Mouse (Mus musculus): Measurements from ENCODE around the gene Stk32c. TPM values are rescaled to one million over a fixed set of nuclear protein-coding genes. Genes with fewer than 3 reads are reported as not detected.
A peak's percentile ranks its signal among the peaks of the same experiment; 100 is the strongest.

Stk32c gene
- polyA plus RNA-seq, 1 experiment from 2014 or later, result 0.16 TPM

GRCm38 (mm10) chr7:139107908-139108650 is 105.0 kb downstream of the Stk32c start:
- WGBS, result 73% methylated on average over 9 of the region's 9 CpGs
- H3K4me2 ChIP-seq, result no peak overlapping the region
- DNase-seq, result peak; percentile 64

DNA sequence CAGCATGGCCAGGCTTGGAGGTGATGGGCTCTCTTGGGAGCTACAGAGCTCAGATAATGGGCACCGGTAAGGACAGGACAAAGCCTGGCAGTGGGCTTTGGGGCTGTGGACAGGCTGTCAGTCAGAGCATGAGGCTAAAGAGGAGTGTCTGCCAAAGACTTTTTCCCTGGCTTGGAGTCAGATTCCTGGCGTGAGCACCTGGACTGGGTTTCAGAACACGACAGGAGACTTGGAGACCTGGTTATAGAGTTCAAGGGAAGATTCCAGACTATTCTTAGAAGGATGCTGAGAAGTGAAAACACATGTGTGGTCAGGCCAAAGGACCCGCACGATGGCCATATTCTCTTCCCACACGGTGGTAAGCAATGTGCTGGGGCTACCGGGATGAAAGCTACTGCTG is 107.4 kb downstream of the Stk32c start:
- H3K4me3 ChIP-seq (ENCODE audit: low read depth, low read length), result no peak overlapping the region
- H3K4me1 ChIP-seq (ENCODE audit: insufficient read depth), result no peaks in the 10 kb centered on the region
- H3K9ac ChIP-seq, result no peak overlapping the region
- DNase-seq, result no peak
- no peaks in the 10 kb centered on the region for H3K36me3 ChIP-seq (ENCODE audit: insufficient read depth)
- H3K4me2 ChIP-seq, result no peak overlapping the region
- ATAC-seq (ENCODE audit: insufficient read depth), result no peak
- H3K27me3 ChIP-seq (ENCODE audit: insufficient read depth, low read length), result no peaks in the 10 kb centered on the region
- no peak overlapping the region for H3K27ac ChIP-seq (ENCODE audit: low read depth)
- no peaks in the 10 kb centered on the region for H3K9me3 ChIP-seq (ENCODE audit: low read depth, low read length)
- no peak for TF ChIP-seq CTCF (IDR thresholded peaks at IDR 0.05; ENCODE audit: low read depth)
- WGBS, result 88% methylated on average over 7 of the region's 7 CpGs

More at GRCm38 (mm10) chr7:139107908-139108650, 105.0 kb downstream of the Stk32c start:
- H3K27ac ChIP-seq (ENCODE audit: low read depth), result no peak overlapping the region
- H3K27me3 ChIP-seq (ENCODE audit: insufficient read depth, low read length), result no peaks in the 10 kb centered on the region
- H3K9ac ChIP-seq, result no peak overlapping the region
- no peaks in the 10 kb centered on the region for H3K36me3 ChIP-seq (ENCODE audit: insufficient read depth)
- no peak for TF ChIP-seq CTCF (IDR thresholded peaks at IDR 0.05; ENCODE audit: low read depth)
- H3K9me3 ChIP-seq (ENCODE audit: low read depth, low read length), result no peaks in the 10 kb centered on the region
- H3K4me1 ChIP-seq (ENCODE audit: insufficient read depth), result no peaks in the 10 kb centered on the region
- 0 out of 2 replicates have a peak, but pooled peaks have one; percentile 14 for ATAC-seq (ENCODE audit: insufficient read depth)
- H3K4me3 ChIP-seq (ENCODE audit: low read depth, low read length), result no peak overlapping the region

DNA sequence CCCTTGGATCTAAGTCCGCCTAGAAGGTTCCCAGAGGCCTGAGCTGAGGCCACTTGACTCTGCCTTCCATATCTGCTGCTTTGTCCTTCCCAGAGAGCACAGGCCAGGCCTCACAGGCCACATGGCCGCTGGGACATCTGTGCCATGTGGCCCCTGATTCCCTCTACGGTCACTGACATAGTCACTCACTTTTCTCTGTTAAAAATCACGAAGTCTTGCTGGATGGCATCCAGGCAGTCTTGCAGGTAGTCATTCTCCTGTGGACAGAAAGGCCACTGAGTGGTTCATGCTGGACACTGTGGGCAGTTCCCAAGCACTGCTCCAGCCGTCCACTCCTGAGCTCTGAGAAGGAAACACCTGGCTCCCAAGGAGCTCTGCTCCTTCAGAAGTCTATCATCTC is 108.0 kb downstream of the Stk32c start:
- WGBS, result 80% methylated on average over 5 of the region's 5 CpGs
- Histone ChIP-seq H3K9ac (no peak overlapping the region), H3K4me2 (no peak overlapping the region), H3K9me3 (ENCODE audit: low read depth, low read length) (no peaks in the 10 kb centered on the region), H3K27ac (ENCODE audit: low read depth) (no peak overlapping the region), H3K4me3 (ENCODE audit: low read depth, low read length) (no peak overlapping the region), H3K36me3 (ENCODE audit: insufficient read depth) (no peaks in the 10 kb centered on the region), H3K4me1 (ENCODE audit: insufficient read depth) (no peaks in the 10 kb centered on the region), H3K27me3 (ENCODE audit: insufficient read depth, low read length) (no peaks in the 10 kb centered on the region)
- DNase-seq, result no peak
- ATAC-seq (ENCODE audit: insufficient read depth), result no peak
- no peak for TF ChIP-seq CTCF (IDR thresholded peaks at IDR 0.05; ENCODE audit: low read depth)

DNA sequence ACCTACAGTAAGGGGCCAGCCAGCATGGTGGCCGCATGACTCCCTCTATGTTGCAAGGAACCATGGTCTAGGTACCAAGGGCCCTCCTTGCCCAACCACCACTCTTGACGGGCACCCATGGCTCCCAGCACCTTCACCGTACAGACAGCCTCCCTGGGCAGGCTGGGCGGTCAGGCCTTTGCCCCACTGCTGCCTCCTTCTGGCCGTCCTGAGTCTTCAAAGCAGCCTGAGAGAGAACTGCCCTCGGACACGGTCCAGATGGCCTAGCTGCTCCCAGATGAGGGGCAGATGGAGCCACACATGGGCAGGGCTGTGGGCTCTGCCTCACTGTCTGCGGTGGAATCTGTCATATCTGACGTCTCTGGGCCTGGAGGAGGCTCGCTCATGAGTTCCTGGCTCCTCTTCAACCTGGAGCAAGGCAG is 109.1 kb downstream of the Stk32c start:
- H3K27me3 ChIP-seq (ENCODE audit: insufficient read depth, low read length), result no peaks in the 10 kb centered on the region
- no peaks in the 10 kb centered on the region for H3K4me1 ChIP-seq (ENCODE audit: insufficient read depth)
- no peak for DNase-seq
- no peak overlapping the region for H3K4me3 ChIP-seq (ENCODE audit: low read depth, low read length)
- H3K9ac ChIP-seq, result no peak overlapping the region
- H3K36me3 ChIP-seq (ENCODE audit: insufficient read depth), result no peaks in the 10 kb centered on the region
- no peaks in the 10 kb centered on the region for H3K9me3 ChIP-seq (ENCODE audit: low read depth, low read length)
- H3K27ac ChIP-seq (ENCODE audit: low read depth), result no peak overlapping the region
- no peak overlapping the region for H3K4me2 ChIP-seq
- 0 out of 2 replicates have a peak, but pooled peaks have one; percentile 38 for ATAC-seq (ENCODE audit: insufficient read depth)
- TF ChIP-seq CTCF (IDR thresholded peaks at IDR 0.05; ENCODE audit: low read depth), result peak; percentile 28; the same call in 1 of the 2 replicates
- WGBS, result 54% methylated on average over 10 of the region's 10 CpGs

DNA sequence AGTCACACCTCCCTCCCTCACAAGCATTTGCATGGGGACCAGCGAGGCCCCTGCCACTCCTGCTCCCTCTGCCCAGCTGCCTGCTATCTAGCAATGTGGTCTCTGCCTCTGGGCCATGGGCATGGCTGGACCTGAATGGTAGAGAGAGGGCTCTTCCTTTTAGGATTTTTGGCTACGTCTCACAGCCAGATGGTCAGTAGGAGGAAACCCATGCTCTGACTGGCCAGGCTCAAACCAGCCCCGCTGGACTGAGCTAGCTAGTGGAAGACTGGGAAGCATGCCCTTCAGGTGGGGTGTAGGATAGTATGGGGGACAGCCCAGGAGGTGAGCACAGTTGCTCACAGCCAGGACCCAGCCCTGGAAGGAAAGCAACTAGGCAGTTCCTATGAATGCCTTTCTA is 111.3 kb downstream of the Stk32c start:
- no peaks in the 10 kb centered on the region for H3K27me3 ChIP-seq (ENCODE audit: insufficient read depth, low read length)
- no peak overlapping the region for H3K4me2 ChIP-seq
- TF ChIP-seq CTCF (IDR thresholded peaks at IDR 0.05; ENCODE audit: low read depth), result no peak
- no peaks in the 10 kb centered on the region for H3K4me1 ChIP-seq (ENCODE audit: insufficient read depth)
- no peak overlapping the region for H3K9ac ChIP-seq
- ATAC-seq (ENCODE audit: insufficient read depth) (no peak), DNase-seq (no peak)
- WGBS, result 68% methylated on average over 3 of the region's 3 CpGs
- H3K9me3 ChIP-seq (ENCODE audit: low read depth, low read length), result no peaks in the 10 kb centered on the region
- H3K27ac ChIP-seq (ENCODE audit: low read depth), result no peak overlapping the region
- H3K36me3 ChIP-seq (ENCODE audit: insufficient read depth), result no peaks in the 10 kb centered on the region
- no peak overlapping the region for H3K4me3 ChIP-seq (ENCODE audit: low read depth, low read length)

GRCm38 (mm10) chr7:139101286-139101804 is 111.8 kb downstream of the Stk32c start:
- DNase-seq (no peak), ATAC-seq (ENCODE audit: insufficient read depth) (no peak)
- no peaks in the 10 kb centered on the region for H3K9me3 ChIP-seq (ENCODE audit: low read depth, low read length)
- WGBS, result 76% methylated on average over 10 of the region's 10 CpGs
- no peaks in the 10 kb centered on the region for H3K4me1 ChIP-seq (ENCODE audit: insufficient read depth)
- H3K27ac ChIP-seq (ENCODE audit: low read depth), result no peak overlapping the region
- H3K27me3 ChIP-seq (ENCODE audit: insufficient read depth, low read length), result no peaks in the 10 kb centered on the region
- no peak overlapping the region for H3K4me2 ChIP-seq
- no peak for TF ChIP-seq CTCF (IDR thresholded peaks at IDR 0.05; ENCODE audit: low read depth)
- no peaks in the 10 kb centered on the region for H3K36me3 ChIP-seq (ENCODE audit: insufficient read depth)
- no peak overlapping the region for H3K4me3 ChIP-seq (ENCODE audit: low read depth, low read length)
- H3K9ac ChIP-seq, result no peak overlapping the region

GRCm38 (mm10) chr7:139100531-139101095 is 112.5 kb downstream of the Stk32c start:
- ATAC-seq (ENCODE audit: insufficient read depth) (no peak), DNase-seq (no peak)
- no peak overlapping the region for H3K9ac ChIP-seq
- WGBS, result 69% methylated on average over 12 of the region's 12 CpGs
- TF ChIP-seq CTCF (IDR thresholded peaks at IDR 0.05; ENCODE audit: low read depth), result no peak
- no peaks in the 10 kb centered on the region for H3K27me3 ChIP-seq (ENCODE audit: insufficient read depth, low read length)
- H3K36me3 ChIP-seq (ENCODE audit: insufficient read depth), result no peaks in the 10 kb centered on the region
- H3K4me2 ChIP-seq, result no peak overlapping the region
- H3K4me1 ChIP-seq (ENCODE audit: insufficient read depth), result no peaks in the 10 kb centered on the region
- H3K9me3 ChIP-seq (ENCODE audit: low read depth, low read length), result no peaks in the 10 kb centered on the region
- no peak overlapping the region for H3K27ac ChIP-seq (ENCODE audit: low read depth)
- H3K4me3 ChIP-seq (ENCODE audit: low read depth, low read length), result no peak overlapping the region

All from lung, embryonic 14.5 days (tissue).